In the genomic region with DNA sequence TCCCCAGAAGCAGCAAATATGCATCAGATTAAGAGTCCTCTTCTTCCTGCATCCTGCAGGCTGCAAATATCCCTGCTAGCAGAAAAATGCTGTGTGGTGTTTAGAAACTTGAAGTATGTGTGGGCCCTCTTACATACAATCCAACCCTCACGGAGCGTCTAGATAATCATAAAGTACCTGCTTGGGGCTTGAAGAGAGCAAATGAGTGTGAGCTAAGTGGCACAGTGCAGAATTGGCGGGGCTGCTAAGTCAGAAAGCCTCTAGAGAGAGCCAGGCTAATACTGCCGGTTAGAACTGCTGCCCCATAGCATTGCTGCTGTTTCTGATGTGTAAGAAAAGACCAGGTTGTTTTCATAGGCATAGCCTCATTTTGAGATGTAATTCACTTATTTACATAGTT, we compare ENCODE assay signal across 26 mouse cellular contexts. TPM values are rescaled to one million over a fixed set of nuclear protein-coding genes. Genes with fewer than 3 reads are reported as not detected.
DNase-seq lines count a peak whose midpoint lies in the region; ATAC-seq and TF ChIP-seq lines count a peak whose summit lies in the region.
"Had no signal": no experiment of that assay in that cellular context is flagged by ENCODE, and none has a peak within 500 bp of the region (broad histone marks: within the 10 kb centered on the region; RNA-seq: fewer than 3 reads in every experiment).

No protein-coding gene starts in this region.

- no peak overlapping the region for H3K9ac ChIP-seq in lung, postnatal 0 days (replicated peaks; ENCODE audit: low read depth)
- no peak overlapping the region for H3K9ac ChIP-seq in midbrain, embryonic 11.5 days (ENCODE audit: low read length)
- H3K9ac ChIP-seq in midbrain, embryonic 16.5 days (ENCODE audit: low read depth, low read length) = no peak overlapping the region
- H3K9ac ChIP-seq: embryonic facial prominence, embryonic 13.5 days; embryonic facial prominence, embryonic 15.5 days; forebrain, embryonic 12.5 days had no signal

- no peak overlapping the region for H3K4me2 ChIP-seq in lung, postnatal 0 days (replicated peaks; ENCODE audit: low read depth, low read length)
- H3K4me2 ChIP-seq in midbrain, embryonic 11.5 days = no peak overlapping the region
- no peak overlapping the region for H3K4me2 ChIP-seq in midbrain, embryonic 16.5 days (ENCODE audit: low read length)
- H3K4me2 ChIP-seq: embryonic facial prominence, embryonic 13.5 days; embryonic facial prominence, embryonic 15.5 days; forebrain, embryonic 12.5 days had no signal

- WGBS in lung, postnatal 0 days = 63% methylated on average over 4 of the region's 4 CpGs
- WGBS in midbrain, embryonic 11.5 days = 92% methylated on average over 4 of the region's 4 CpGs
- 83% methylated on average over 4 of the region's 4 CpGs for WGBS in midbrain, embryonic 16.5 days

- peaks cover 5% of the 10 kb centered on the region; the same call in 1 of the 2 replicates for H3K4me1 ChIP-seq in lung, postnatal 0 days (ENCODE audit: insufficient read depth, low read depth, low read length)
- H3K4me1 ChIP-seq in midbrain, embryonic 11.5 days (ENCODE audit: control insufficient read depth, insufficient read depth, low read length) = peaks cover 3% of the 10 kb centered on the region; the same call in 1 of the 2 replicates
- peaks cover 8% of the 10 kb centered on the region for H3K4me1 ChIP-seq in midbrain, embryonic 16.5 days (ENCODE audit: control insufficient read depth, insufficient read depth, low read length)
- H3K4me1 ChIP-seq: embryonic facial prominence, embryonic 15.5 days had no signal

- no peaks in the 10 kb centered on the region for H3K36me3 ChIP-seq in lung, postnatal 0 days (ENCODE audit: insufficient read depth, low read length)
- no peaks in the 10 kb centered on the region for H3K36me3 ChIP-seq in midbrain, embryonic 11.5 days (ENCODE audit: control insufficient read depth, insufficient read depth, low read length)
- H3K36me3 ChIP-seq in midbrain, embryonic 16.5 days (ENCODE audit: control insufficient read depth, insufficient read depth, low read length) = no peaks in the 10 kb centered on the region

- no peak for TF ChIP-seq EP300 in lung, postnatal 0 days (IDR thresholded peaks at IDR 0.05)

- peak; percentile 69; the same call in 1 of the 2 replicates for ATAC-seq in lung, postnatal 0 days
- ATAC-seq in midbrain, embryonic 11.5 days (ENCODE audit: low FRiP score) = no peak
- no peak for ATAC-seq in midbrain, embryonic 16.5 days
- ATAC-seq: activated CD4-positive, CD25-positive, alpha-beta regulatory T cell, adult 4 months; forebrain, embryonic 14.5 days; forebrain, embryonic 16.5 days; Patski had no signal

- no peak overlapping the region for H3K4me3 ChIP-seq in lung, postnatal 0 days (ENCODE audit: low read depth, low read length)
- no peak overlapping the region for H3K4me3 ChIP-seq in midbrain, embryonic 11.5 days (ENCODE audit: low read depth, low read length)
- H3K4me3 ChIP-seq in midbrain, embryonic 16.5 days (ENCODE audit: low read depth, low read length) = no peak overlapping the region
- H3K4me3 ChIP-seq: embryonic facial prominence, embryonic 13.5 days; embryonic facial prominence, embryonic 15.5 days; erythroblast, embryonic 14.5 days; forebrain, embryonic 10.5 days; forebrain, embryonic 12.5 days had no signal

- H3K27me3 ChIP-seq in lung, postnatal 0 days (replicated peaks; ENCODE audit: insufficient read depth, low read length) = no peaks in the 10 kb centered on the region
- no peaks in the 10 kb centered on the region for H3K27me3 ChIP-seq in midbrain, embryonic 11.5 days (ENCODE audit: control insufficient read depth, insufficient read depth, low read length)
- no peaks in the 10 kb centered on the region for H3K27me3 ChIP-seq in midbrain, embryonic 16.5 days (ENCODE audit: control insufficient read depth, insufficient read depth, low read depth, low read length)
- H3K27me3 ChIP-seq: embryonic facial prominence, embryonic 13.5 days; embryonic facial prominence, embryonic 15.5 days; forebrain, embryonic 12.5 days; Patski had no signal

- TF ChIP-seq CTCF in lung, postnatal 0 days (IDR thresholded peaks at IDR 0.05) = no peak

- no peak overlapping the region for H3K27ac ChIP-seq in lung, postnatal 0 days (ENCODE audit: low read length)
- H3K27ac ChIP-seq in midbrain, embryonic 11.5 days (ENCODE audit: low read depth, low read length) = no peak overlapping the region
- no peak overlapping the region for H3K27ac ChIP-seq in midbrain, embryonic 16.5 days (ENCODE audit: low read length)
- H3K27ac ChIP-seq: embryonic facial prominence, embryonic 13.5 days; embryonic facial prominence, embryonic 15.5 days; forebrain, embryonic 10.5 days; forebrain, embryonic 12.5 days had no signal

- peak; percentile 39 for DNase-seq in lung, postnatal 0 days (ENCODE audit: low spot score)
- no peak for DNase-seq in lung, postnatal 10 days
- peak; percentile 49 for DNase-seq in midbrain, embryonic 11.5 days (ENCODE audit: low spot score, missing footprints)
- no peak for DNase-seq in adrenal gland, adult (ENCODE audit: inconsistent age in 2 of 2, low spot score in 1 of 2)
- DNase-seq: adrenal gland, adult 2 months; adrenal gland, postnatal 10 days; adrenal gland, postnatal 25 days; cerebellum, adult 11 months; cerebellum, adult 18-20 months; cerebellum, adult 8-10 months; cerebellum, adult 9-11 months; cerebellum, postnatal 14 days; cerebellum, postnatal 36 days; embryo, embryonic 11 days had no signal

- no peaks in the 10 kb centered on the region for H3K9me3 ChIP-seq in lung, postnatal 0 days (ENCODE audit: low read length)
- H3K9me3 ChIP-seq in midbrain, embryonic 11.5 days (ENCODE audit: control insufficient read depth, low read length) = no peaks in the 10 kb centered on the region
- no peaks in the 10 kb centered on the region for H3K9me3 ChIP-seq in midbrain, embryonic 16.5 days (replicated peaks; ENCODE audit: control insufficient read depth, low read length, poor library complexity, severe bottlenecking)
- H3K9me3 ChIP-seq: embryonic facial prominence, embryonic 13.5 days; embryonic facial prominence, embryonic 15.5 days; forebrain, embryonic 12.5 days had no signal

RNA-seq across cellular contexts. Expression of a gene that starts 18.0 kb away (rescaled TPM):
- polyA plus RNA-seq in lung, postnatal 0 days (2015; fragmentation: Nextera tagmentation; extraction: Ambion mirVana) = 16.6 and 22.8 TPM in 2 replicates
- polyA plus RNA-seq in midbrain, embryonic 11.5 days (2014; fragmentation: Nextera tagmentation; extraction: Ambion mirVana) = 21.7 and 23.6 TPM in 2 replicates
- polyA plus RNA-seq in midbrain, embryonic 16.5 days (2015; fragmentation: Nextera tagmentation; extraction: Ambion mirVana) = 18.2 and 18.4 TPM in 2 replicates

RNA-seq across cellular contexts. Expression of a gene that starts 58.0 kb away (rescaled TPM):
- not detected in 2 replicates for polyA plus RNA-seq in lung, postnatal 0 days (2015; fragmentation: Nextera tagmentation; extraction: Ambion mirVana)
- not detected in 2 replicates for polyA plus RNA-seq in midbrain, embryonic 11.5 days (2014; fragmentation: Nextera tagmentation; extraction: Ambion mirVana)
- 0.05 TPM in 1 of 2 replicates, not detected in the other for polyA plus RNA-seq in midbrain, embryonic 16.5 days (2015; fragmentation: Nextera tagmentation; extraction: Ambion mirVana)
- polyA plus RNA-seq: brain, embryonic 14.5 days; embryonic facial prominence, embryonic 11.5 days; embryonic facial prominence, embryonic 13.5 days; forebrain, embryonic 10.5 days; forebrain, embryonic 12.5 days; forebrain, embryonic 14.5 days had no signal

Comparison
In these comparisons a context has a peak if more than half of its experiments do, and no peak if none do; other contexts are left out.
1. DNase-seq: peak in lung, postnatal 0 days (single experiment) and midbrain, embryonic 11.5 days (single experiment); none in lung, postnatal 10 days (single experiment) and adrenal gland, adult (0 of 2).